Mouse (Mus musculus): ENCODE results near the gene Prmt8.

DNA sequence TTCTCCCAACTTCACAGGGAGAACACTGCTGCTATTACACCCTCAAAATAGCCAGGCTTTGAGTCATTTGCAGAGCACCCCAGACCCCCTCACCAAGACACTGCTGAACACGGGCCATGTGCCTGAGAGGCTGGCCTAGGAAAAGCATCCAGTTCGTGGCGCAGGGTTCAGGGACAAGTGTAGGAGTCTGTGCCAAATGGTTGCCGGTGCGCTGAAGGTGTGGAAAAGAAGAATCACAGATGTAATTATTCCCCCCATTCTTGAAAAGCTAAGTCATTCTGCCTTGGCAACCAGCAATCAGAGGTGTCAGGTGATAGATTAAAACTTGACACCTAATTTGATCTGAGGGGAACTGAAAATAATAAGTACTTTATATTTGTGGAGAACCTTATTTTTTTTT is 109.8 kb downstream of the Prmt8 start:
- no peak for TF ChIP-seq SRF (IDR thresholded peaks at IDR 0.05; ENCODE audit: control insufficient read depth, insufficient read length, low read depth)
- TF ChIP-seq REST (IDR thresholded peaks at IDR 0.05; ENCODE audit: insufficient read depth, insufficient read length): no peak
- no peak for TF ChIP-seq E2F4 (IDR thresholded peaks at IDR 0.05; ENCODE audit: insufficient read depth)
- no peak for TF ChIP-seq MAX (IDR thresholded peaks at IDR 0.05; ENCODE audit: low read depth)
- TF ChIP-seq POLR2A (IDR thresholded peaks at IDR 0.05; ENCODE audit: insufficient read length, low read depth): no peak
- no peak for TF ChIP-seq MYOD1 (IDR thresholded peaks at IDR 0.05; ENCODE audit: control insufficient read depth in 1 of 3, insufficient read length in 2 of 3, low read depth in 2 of 3)
- no peak for TF ChIP-seq USF1 (IDR thresholded peaks at IDR 0.05; ENCODE audit: low read depth)
- no peak for TF ChIP-seq CEBPB (IDR thresholded peaks at IDR 0.05; ENCODE audit: insufficient read depth, poor library complexity, severe bottlenecking)
- no peak for TF ChIP-seq POLR2AphosphoS2 (IDR thresholded peaks at IDR 0.05; ENCODE audit: insufficient read length, low read depth)
